Mouse (Mus musculus): Measurements from ENCODE around the gene Ltk.
"Not testable (repeated sequence)": the region's sequence is repeated elsewhere in the genome, so short reads cannot be mapped to it uniquely, and the experiment has no call there.

Gene Ltk

GRCm38 (mm10) chr2:119758844-119759835 is 1.1 kb downstream of the Ltk start:
- DNase-seq (ENCODE audit: low spot score in 2 of 2) = no peak

GRCm38 (mm10) chr2:119758101-119758843 is 2.0 kb downstream of the Ltk start:
- DNase-seq (ENCODE audit: low spot score in 2 of 2) = no peak

DNA sequence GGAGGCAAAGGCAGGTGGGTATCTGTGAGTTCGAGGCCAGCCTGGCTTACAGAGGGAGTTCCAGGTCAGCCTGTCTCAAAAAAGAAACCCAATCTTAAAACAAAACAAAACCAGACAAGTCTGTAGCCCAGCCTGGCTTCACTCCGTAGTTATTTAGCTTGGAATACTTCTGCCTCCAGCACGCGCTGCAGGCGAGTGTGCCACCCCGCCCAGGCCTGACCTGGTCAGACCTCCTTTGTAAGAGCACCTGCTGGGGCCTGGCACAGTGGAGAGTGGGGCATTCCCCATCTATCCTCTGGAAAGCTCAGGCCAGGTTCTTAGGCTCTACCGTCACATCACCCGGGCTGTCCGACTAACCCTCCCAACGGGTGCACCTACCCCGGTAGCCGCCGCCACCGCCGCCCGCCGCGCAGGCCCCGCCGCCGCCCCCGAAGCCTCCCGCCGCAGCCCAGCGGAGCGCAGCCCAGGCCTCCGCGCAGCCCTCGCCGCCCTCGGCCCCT is 2.6 kb downstream of the Ltk start:
- no peak for DNase-seq (ENCODE audit: low spot score in 2 of 2)

- no peak for DNase-seq (ENCODE audit: low spot score in 2 of 2)
Measured at GRCm38 (mm10) chr2:119749260-119749659, 11.0 kb downstream of the Ltk start.

DNA sequence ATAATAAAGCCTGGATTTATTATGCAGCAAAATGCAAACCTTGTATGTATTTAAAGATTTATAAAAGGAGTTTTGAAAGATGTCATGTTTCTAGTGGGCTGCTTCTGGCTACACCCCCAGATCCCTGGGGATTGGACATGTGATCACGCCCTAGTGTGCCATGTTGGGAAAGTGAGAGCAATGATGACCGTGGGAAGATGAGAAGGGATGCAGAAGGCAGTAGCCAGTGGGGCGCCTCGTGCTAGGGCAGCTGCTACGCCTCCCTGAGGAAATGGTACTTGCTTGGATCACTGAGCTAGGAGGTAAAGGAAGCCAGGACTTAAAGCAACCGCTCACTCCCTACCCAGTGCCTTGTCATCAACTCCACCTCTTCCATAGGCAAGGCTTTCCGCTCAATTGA is 12.7 kb downstream of the Ltk start:
- DNase-seq (ENCODE audit: low spot score in 2 of 2) = peak in 1 of 2 experiments; percentile 37

DNA sequence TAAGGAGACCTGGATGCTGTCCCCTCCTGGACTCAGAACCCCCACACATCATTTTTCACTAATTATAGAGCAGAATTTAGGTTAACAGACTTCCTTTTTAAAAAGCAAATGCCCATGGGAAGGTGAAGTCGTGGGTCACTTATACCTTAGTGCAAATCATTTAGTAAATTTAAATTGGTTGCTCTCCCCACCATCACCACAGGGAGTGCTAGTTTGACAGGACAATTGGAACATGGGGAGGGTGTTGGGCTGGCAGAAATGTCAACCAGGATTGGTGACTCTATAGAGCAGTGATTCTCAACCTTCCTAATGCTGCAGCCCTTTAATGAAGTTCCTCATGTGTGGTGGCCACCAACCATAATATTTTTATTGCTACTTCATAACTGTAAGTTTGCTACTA is 14.9 kb downstream of the Ltk start:
- DNase-seq (ENCODE audit: low spot score in 2 of 2) = no peak

DNA sequence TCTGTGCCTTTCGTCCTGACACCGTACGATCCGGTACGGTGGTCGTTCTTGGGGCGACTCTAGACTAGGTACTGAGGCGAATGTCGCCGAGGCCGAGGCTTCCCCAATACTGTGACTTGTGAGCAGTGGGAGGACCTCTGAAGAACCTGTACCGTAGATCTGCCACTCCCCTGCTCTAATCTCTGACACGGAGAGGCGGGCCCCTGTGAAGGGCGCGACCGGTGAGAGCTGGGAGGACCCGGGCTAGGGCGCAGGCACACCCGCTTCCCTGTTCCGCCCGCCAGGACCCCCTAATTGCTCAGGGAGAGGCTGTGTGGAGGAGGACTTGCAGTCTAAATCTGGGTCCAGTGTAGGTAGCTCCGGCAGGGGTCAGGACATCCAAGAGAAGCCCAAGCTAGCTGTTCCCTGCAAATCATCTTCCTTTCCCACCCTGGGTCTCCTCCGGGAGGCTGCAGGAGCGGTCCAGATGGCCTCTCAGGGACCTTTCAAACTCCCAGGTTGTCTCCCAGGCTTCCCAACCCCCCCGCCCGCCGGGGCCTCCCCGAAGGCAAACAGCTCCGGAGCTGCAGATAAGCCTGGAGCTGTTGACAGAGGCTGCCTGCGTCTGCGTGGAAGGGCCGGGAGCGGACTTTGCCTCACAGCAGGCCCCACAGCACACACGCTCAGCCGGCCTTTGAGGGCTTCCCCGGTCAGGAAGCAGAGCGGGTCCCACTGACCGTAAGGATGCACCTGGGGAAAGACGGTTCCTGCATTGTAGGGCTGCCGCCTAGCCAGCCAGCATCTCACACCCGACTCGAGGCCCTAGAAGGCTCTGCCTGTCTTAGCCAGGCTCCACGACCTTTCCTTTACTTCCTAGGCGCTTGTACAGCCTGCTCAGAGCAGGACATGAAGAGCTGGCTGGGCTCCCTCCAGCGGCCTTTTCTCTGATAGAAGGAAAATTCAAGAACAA is 15.8 kb downstream of the Ltk start:
- no peak for DNase-seq (ENCODE audit: low spot score in 2 of 2)

DNA sequence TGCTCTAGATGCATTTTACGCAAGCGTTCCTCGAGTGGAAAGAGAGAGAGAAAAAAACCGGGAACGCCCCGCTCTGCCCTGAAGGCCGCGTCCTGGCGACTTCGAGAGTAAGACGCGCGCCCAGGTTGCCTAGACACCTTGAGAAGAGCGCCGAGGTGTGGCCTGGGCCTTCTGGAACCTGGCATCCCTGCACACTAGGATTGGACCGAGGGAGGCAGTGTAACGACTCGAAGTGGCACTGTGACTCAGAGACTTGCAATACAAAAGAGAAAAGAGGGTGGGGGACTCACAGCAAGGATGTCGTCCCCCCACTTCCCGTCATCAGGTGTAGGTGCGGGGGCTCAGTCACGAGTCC is 16.4 kb downstream of the Ltk start:
- no peak for DNase-seq (ENCODE audit: low spot score in 2 of 2)

DNA sequence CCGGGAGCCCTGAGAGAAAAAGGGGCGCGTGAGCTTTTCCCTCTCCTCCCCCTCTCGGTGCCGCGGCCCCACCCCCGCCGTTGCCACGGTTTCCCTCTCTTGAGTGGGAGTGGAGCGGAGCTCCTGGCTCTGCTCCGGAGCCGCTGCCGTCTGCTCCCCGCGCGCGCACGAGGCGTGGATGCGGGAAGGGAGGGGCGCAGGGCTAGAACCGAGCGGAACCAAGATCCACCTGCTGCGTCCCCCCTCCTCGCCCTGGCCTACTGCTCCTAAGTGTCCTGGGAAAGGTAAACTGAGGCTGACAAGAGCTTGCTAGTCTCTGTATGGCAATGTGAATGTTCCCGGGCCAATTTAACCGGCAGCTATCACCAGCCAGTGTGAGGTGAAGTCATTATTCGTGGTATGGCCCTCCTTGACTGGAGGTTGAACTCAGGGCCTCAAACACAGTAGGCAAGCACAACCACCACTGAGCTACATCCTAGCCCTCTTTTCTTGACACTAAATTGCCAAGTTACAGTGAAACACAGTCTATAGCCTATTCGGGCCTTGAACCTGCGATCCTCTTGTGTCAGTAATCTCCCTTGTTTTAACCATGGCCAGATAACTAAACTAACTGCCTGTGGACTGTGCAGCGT is 16.9 kb downstream of the Ltk start:
- peak; percentile 36 to 52 for DNase-seq (ENCODE audit: low spot score in 2 of 2)

- DNase-seq (ENCODE audit: low spot score in 2 of 2) = peak in 1 of 2 experiments; percentile 36
Measured at GRCm38 (mm10) chr2:119742461-119743175, 17.6 kb downstream of the Ltk start.

DNA sequence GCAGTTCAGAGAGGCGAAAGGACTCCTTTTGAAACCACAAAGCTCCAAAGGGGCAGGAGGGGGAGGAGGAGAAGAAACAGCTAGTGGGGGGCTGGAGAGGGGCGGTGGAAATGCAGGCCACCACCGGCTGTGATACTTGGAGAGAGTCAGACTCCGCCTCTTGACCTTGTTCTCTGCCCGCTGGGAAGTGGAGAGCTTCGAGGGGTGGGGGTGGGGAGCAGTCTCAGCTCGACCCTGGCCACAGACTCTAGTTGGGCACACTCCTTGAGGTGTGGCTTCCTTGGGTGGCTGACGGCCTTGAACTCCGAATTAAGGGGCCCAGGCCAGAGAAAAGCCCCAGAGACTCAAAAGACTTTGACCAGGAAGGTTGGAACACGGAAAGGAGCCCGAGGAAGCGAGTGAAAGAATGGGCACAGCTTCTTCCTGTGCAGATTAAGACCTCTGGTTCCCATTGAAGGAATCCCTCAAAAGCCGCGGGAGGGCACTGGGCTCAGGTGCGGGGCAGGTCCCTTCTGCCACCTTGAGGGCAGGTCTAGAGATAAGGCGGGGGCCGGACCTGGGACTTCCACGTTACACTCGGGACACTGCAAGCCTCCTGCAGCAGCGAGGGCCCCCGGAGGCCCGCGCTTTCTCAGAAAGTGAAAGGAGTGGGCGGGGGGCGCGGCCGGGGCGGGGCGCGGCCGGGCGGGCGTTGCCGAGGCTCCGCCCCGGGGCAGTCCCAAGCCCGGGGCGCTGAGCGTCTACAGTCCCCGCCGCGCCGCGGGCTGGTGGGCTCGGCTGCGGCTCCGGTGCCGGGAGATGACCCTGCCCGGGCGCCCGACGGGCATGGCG is 18.4 kb downstream of the Ltk start, which contains the start of gene Itpka:
TSS of gene Itpka (plus strand) at position 757 of the 831 bp plus-strand sequence.
- DNase-seq (ENCODE audit: low spot score in 2 of 2) = peak in 1 of 2 experiments; percentile 36

- DNase-seq (ENCODE audit: low spot score in 2 of 2) = no peak
Measured at GRCm38 (mm10) chr2:119740567-119740966, 19.7 kb downstream of the Ltk start.

GRCm38 (mm10) chr2:119737124-119737523 is 23.1 kb downstream of the Ltk start:
- DNase-seq (ENCODE audit: low spot score in 2 of 2) = no peak

GRCm38 (mm10) chr2:119730735-119731134 is 29.5 kb downstream of the Ltk start:
- no peak for DNase-seq (ENCODE audit: low spot score in 2 of 2)

- DNase-seq (ENCODE audit: low spot score in 2 of 2) = no peak
Measured at GRCm38 (mm10) chr2:119727762-119728416, 32.3 kb downstream of the Ltk start.

DNA sequence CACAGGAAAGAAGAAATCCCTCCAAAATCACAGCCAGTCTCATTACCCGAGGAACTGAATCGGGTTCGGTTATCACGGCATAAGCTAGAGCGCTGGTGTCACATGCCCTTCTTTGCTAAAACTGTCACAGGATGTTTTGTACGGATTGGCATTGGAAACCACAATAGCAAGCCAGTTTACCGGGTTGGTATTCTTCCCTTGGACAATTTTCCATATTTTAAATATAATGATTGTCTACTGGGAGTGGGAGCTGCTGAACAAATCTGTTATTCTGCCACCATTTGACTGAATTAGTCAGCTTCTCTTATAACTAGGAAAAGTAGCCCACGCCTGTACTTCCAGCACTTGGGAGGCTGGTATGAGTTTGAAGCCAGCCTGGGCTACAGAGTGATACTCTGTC is 39.2 kb downstream of the Ltk start:
- DNase-seq (ENCODE audit: low spot score in 2 of 2) = no peak

DNA sequence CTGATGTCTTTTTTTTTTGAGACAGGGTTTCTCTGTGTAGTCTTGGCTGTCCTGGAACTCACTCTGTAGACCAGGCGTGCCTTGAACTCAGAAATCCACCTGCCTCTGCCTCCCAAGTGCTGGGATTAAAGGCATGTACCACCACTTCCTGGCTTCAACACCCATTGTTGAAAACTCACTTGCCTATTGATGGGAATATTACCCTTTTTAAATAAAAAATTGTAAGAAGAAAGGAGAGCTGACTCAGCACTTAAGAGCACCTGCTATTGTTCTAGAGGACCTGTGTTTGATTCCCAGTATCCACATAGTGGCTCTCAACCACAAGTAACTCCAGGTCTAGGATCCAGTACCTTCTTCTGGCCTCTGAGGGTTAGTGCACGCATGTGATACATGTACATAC is 44.4 kb downstream of the Ltk start:
- not testable (repeated sequence) for DNase-seq (ENCODE audit: low spot score in 2 of 2)

DNA sequence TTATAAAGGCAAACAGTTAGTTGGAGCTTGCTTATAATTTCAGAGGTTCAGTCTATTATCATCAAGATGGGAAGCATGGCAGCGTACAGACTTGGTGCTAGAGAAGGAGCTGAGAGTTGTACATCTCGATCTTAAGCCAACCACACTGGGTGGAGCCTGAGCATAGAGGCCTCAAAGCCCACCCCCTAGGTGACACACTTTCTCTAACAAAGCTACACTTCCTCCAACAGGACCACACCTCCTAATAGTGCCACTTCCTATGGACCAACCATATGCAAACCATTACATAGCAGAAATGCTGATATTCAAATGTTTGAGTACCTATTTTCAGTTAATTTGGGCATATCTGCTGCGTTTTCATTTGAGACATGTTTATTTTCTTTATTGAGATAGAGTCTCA is 50.2 kb downstream of the Ltk start:
- no peak for DNase-seq (ENCODE audit: low spot score in 2 of 2)

GRCm38 (mm10) chr2:119707676-119708075 is 52.6 kb downstream of the Ltk start:
- DNase-seq (ENCODE audit: low spot score in 2 of 2) = no peak
